8 mouse cellular contexts compared by ENCODE assay signal in the genomic region with DNA sequence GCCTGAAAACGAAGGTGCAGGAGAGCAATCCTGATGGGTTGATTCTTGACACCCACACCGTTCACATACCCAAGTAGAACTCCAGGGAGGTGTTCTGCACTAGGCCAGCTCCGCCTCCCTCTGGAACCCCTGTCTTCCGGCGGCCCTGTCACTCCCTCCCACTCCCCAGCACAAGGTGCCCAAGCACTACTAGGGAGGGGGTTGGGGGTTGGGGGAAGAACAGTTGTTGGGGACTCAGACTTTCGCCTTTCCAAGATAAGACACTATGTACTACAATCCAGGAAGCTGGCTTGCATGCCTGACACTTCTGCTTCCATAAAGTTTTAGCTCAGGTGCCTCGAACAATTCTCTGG. TPM values are rescaled to one million over a fixed set of nuclear protein-coding genes. Genes with fewer than 3 reads are reported as not detected.
DNase-seq lines count a peak whose midpoint lies in the region; ATAC-seq and TF ChIP-seq lines count a peak whose summit lies in the region.

No protein-coding gene starts in this region.

- no peaks in the 10 kb centered on the region for H3K36me3 ChIP-seq in liver, adult 2 months (ENCODE audit: control insufficient read depth, insufficient read depth, low read length)
- peaks cover 4% of the 10 kb centered on the region; the same call in 1 of the 2 replicates for H3K36me3 ChIP-seq in embryonic facial prominence, embryonic 13.5 days
- H3K36me3 ChIP-seq in intestine, embryonic 14.5 days (ENCODE audit: control insufficient read depth, insufficient read depth, low read length), result peaks cover 7% of the 10 kb centered on the region; the same call in 1 of the 2 replicates
- no peaks in the 10 kb centered on the region for H3K36me3 ChIP-seq in myocyte (ENCODE audit: control insufficient read depth, insufficient read depth)

- no peaks in the 10 kb centered on the region for H3K9me3 ChIP-seq in embryonic facial prominence, embryonic 13.5 days
- no peaks in the 10 kb centered on the region for H3K9me3 ChIP-seq in intestine, embryonic 14.5 days (ENCODE audit: control insufficient read depth, low read length)

- TF ChIP-seq POLR2A in liver, adult 2 months (IDR thresholded peaks at IDR 0.05; ENCODE audit: extremely low read depth, insufficient read depth, low read length), result 0 out of 2 replicates have a peak, but pooled peaks have one; percentile 0
- TF ChIP-seq POLR2A in myocyte (IDR thresholded peaks at IDR 0.05; ENCODE audit: insufficient read length, low read depth), result no peak

- peak overlapping the region; percentile 52 for H3K4me3 ChIP-seq in liver, adult 2 months (ENCODE audit: insufficient read depth, low read depth, low read length)
- H3K4me3 ChIP-seq in embryonic facial prominence, embryonic 13.5 days, result peak overlapping the region; percentile 81
- peak overlapping the region; percentile 54 for H3K4me3 ChIP-seq in intestine, embryonic 14.5 days (ENCODE audit: low read depth, low read length)
- H3K4me3 ChIP-seq in myocyte, result peak overlapping the region; percentile 55

- ATAC-seq in embryonic facial prominence, embryonic 13.5 days (ENCODE audit: insufficient number of reproducible peaks, insufficient read depth, low FRiP score, low TSS enrichment, low read depth), result no peak
- peak; percentile 72 for ATAC-seq in intestine, embryonic 14.5 days (replicated peaks; ENCODE audit: low FRiP score, low TSS enrichment, low read depth)
- ATAC-seq in erythroid progenitor cell, adult 5-6 weeks (replicated peaks; ENCODE audit: low FRiP score, poor library complexity, severe bottlenecking), result no peak; the same call in 1 of the 2 replicates

- peaks cover 24% of the 10 kb centered on the region for H3K79me2 ChIP-seq in liver, adult 2 months (ENCODE audit: control insufficient read depth, insufficient read depth, low read length)
- peaks cover 87% of the 10 kb centered on the region for H3K79me2 ChIP-seq in myocyte (ENCODE audit: control insufficient read depth, insufficient read depth)

- 8% methylated on average over 7 of the region's 7 CpGs for WGBS in liver, adult 2 months
- 18% methylated on average over 7 of the region's 7 CpGs for WGBS in embryonic facial prominence, embryonic 13.5 days
- 10% methylated on average over 7 of the region's 7 CpGs for WGBS in intestine, embryonic 14.5 days

- H3K27ac ChIP-seq in liver, adult 2 months (replicated peaks; ENCODE audit: insufficient read depth, low read depth, low read length), result peak overlapping the region; percentile 36
- peak overlapping the region; percentile 75 for H3K27ac ChIP-seq in embryonic facial prominence, embryonic 13.5 days
- peak overlapping the region; percentile 6; the same call in 1 of the 2 replicates for H3K27ac ChIP-seq in intestine, embryonic 14.5 days (ENCODE audit: low read depth)

- no peaks in the 10 kb centered on the region for H3K27me3 ChIP-seq in liver, adult 2 months (ENCODE audit: control insufficient read depth, insufficient read depth, low read length)
- no peaks in the 10 kb centered on the region for H3K27me3 ChIP-seq in embryonic facial prominence, embryonic 13.5 days
- no peaks in the 10 kb centered on the region for H3K27me3 ChIP-seq in intestine, embryonic 14.5 days (replicated peaks; ENCODE audit: control insufficient read depth, insufficient read depth, low read length)
- H3K27me3 ChIP-seq in myocyte (ENCODE audit: control insufficient read depth, insufficient read depth, insufficient read length), result no peaks in the 10 kb centered on the region

- peak overlapping the region; percentile 35 for H3ac ChIP-seq in myocyte (ENCODE audit: control insufficient read depth, insufficient read length)

- H3K4me2 ChIP-seq in embryonic facial prominence, embryonic 13.5 days, result peak overlapping the region; percentile 77
- H3K4me2 ChIP-seq in intestine, embryonic 14.5 days (ENCODE audit: low read length), result peak overlapping the region; percentile 49
- peak overlapping the region; percentile 68 for H3K4me2 ChIP-seq in myocyte (ENCODE audit: low read depth)

- H3K9ac ChIP-seq in liver, adult 2 months (ENCODE audit: low read depth, low read length), result peak overlapping the region; percentile 69
- peak overlapping the region; percentile 88 for H3K9ac ChIP-seq in embryonic facial prominence, embryonic 13.5 days
- H3K9ac ChIP-seq in intestine, embryonic 14.5 days (ENCODE audit: low read length), result peak overlapping the region; percentile 31

- DNase-seq in liver, adult 2 months (ENCODE audit: extremely low read depth, low read depth, low spot score), result no peak
- DNase-seq in liver, result no peak
- no peak for DNase-seq in intestine, embryonic 14.5 days (ENCODE audit: low spot score)
- no peak for DNase-seq in adrenal gland, postnatal 25 days
- no peak for DNase-seq in yolk sac, embryonic 10.5 days (ENCODE audit: low spot score)

- no peak for TF ChIP-seq CTCF in liver, adult 2 months (IDR thresholded peaks at IDR 0.05; ENCODE audit: low read depth, low read length)

- H3K4me1 ChIP-seq in liver, adult 2 months (ENCODE audit: control insufficient read depth, insufficient read depth, low read length), result peaks cover 5% of the 10 kb centered on the region; the same call in 1 of the 2 replicates
- peaks cover 13% of the 10 kb centered on the region for H3K4me1 ChIP-seq in embryonic facial prominence, embryonic 13.5 days
- 0 out of 2 replicates have a peak, but pooled peaks cover 3% of the 10 kb centered on the region for H3K4me1 ChIP-seq in intestine, embryonic 14.5 days (replicated peaks; ENCODE audit: control insufficient read depth, insufficient read depth, low read length)

TF ChIP-seq in myocyte, 11 proteins besides CTCF, POLR2A, EP300 and RAD21:
- TF ChIP-seq SRF (IDR thresholded peaks at IDR 0.05; ENCODE audit: control insufficient read depth, insufficient read length, low read depth) (no peak), REST (IDR thresholded peaks at IDR 0.05; ENCODE audit: insufficient read depth, insufficient read length) (no peak), TCF3 (IDR thresholded peaks at IDR 0.05; ENCODE audit: insufficient read length, low read depth) (no peak), MYOD1 (IDR thresholded peaks at IDR 0.05; ENCODE audit: control insufficient read depth in 1 of 3, insufficient read length in 2 of 3, low read depth in 2 of 3) (no peak), MYOG (IDR thresholded peaks at IDR 0.05; ENCODE audit: control insufficient read depth in 1 of 3, insufficient read depth in 1 of 3, insufficient read length in 2 of 3, low read depth in 2 of 3) (no peak), POLR2AphosphoS2 (IDR thresholded peaks at IDR 0.05; ENCODE audit: insufficient read length, low read depth) (no peak), TCF12 (IDR thresholded peaks at IDR 0.05; ENCODE audit: insufficient read depth, poor library complexity, severe bottlenecking) (no peak), MAX (IDR thresholded peaks at IDR 0.05; ENCODE audit: low read depth) (no peak), E2F4 (IDR thresholded peaks at IDR 0.05; ENCODE audit: insufficient read depth) (no peak), CEBPB (IDR thresholded peaks at IDR 0.05; ENCODE audit: insufficient read depth, poor library complexity, severe bottlenecking) (no peak), USF1 (IDR thresholded peaks at IDR 0.05; ENCODE audit: low read depth) (no peak)

RNA-seq across cellular contexts. Expression of a gene that starts 12.9 kb away (rescaled TPM):
- total RNA-seq in liver, adult 2 months (2014; rRNA removed), result 20.4 and 22.7 TPM in 2 replicates
- 9.6 and 13.7 TPM in 2 replicates for polyA plus RNA-seq in liver, adult 2 months (2012; rRNA removed)
- polyA plus RNA-seq in embryonic facial prominence, embryonic 13.5 days (2015; fragmentation: Nextera tagmentation; extraction: Ambion mirVana), result 47.4 and 49.9 TPM in 2 replicates
- polyA plus RNA-seq in intestine, embryonic 14.5 days (2014; fragmentation: Nextera tagmentation; extraction: Ambion mirVana), result 47.4 and 50.6 TPM in 2 replicates
- polyA plus RNA-seq in myocyte (2012; fragmentation: generic; extraction: Trizol), result 19.6 TPM
- total RNA-seq in adrenal gland, postnatal 25 days (2021), result 104 and 109 TPM in 2 replicates
- total RNA-seq in erythroid progenitor cell, adult 5-6 weeks (2015; ENCODE audit: low replicate concordance), result 53.0 and 95.2 TPM in 2 replicates
- 69.4 and 84.6 TPM in 2 replicates for total RNA-seq in erythroid progenitor cell, adult 5-6 weeks (2017; ENCODE audit: low replicate concordance)

RNA-seq across cellular contexts. Expression of a gene that starts 34.3 kb away (rescaled TPM):
- 13.0 and 14.6 TPM in 2 replicates for total RNA-seq in liver, adult 2 months (2014; rRNA removed)
- polyA plus RNA-seq in liver, adult 2 months (2012; rRNA removed), result 20.1 and 21.1 TPM in 2 replicates
- polyA plus RNA-seq in embryonic facial prominence, embryonic 13.5 days (2015; fragmentation: Nextera tagmentation; extraction: Ambion mirVana), result 41.9 TPM in 2 replicates
- 34.3 and 44.9 TPM in 2 replicates for polyA plus RNA-seq in intestine, embryonic 14.5 days (2014; fragmentation: Nextera tagmentation; extraction: Ambion mirVana)
- polyA plus RNA-seq in myocyte (2012; fragmentation: generic; extraction: Trizol), result 26.8 TPM
- total RNA-seq in adrenal gland, postnatal 25 days (2021), result 39.7 and 51.3 TPM in 2 replicates
- 14.7 and 27.0 TPM in 2 replicates for total RNA-seq in erythroid progenitor cell, adult 5-6 weeks (2015; ENCODE audit: low replicate concordance)
- 20.1 and 20.3 TPM in 2 replicates for total RNA-seq in erythroid progenitor cell, adult 5-6 weeks (2017; ENCODE audit: low replicate concordance)

RNA-seq across cellular contexts. Expression of a gene that starts 34.7 kb away (rescaled TPM):
- 1.3 and 1.7 TPM in 2 replicates for total RNA-seq in liver, adult 2 months (2014; rRNA removed)
- 1.7 and 2.3 TPM in 2 replicates for polyA plus RNA-seq in liver, adult 2 months (2012; rRNA removed)
- 24.0 and 27.9 TPM in 2 replicates for polyA plus RNA-seq in embryonic facial prominence, embryonic 13.5 days (2015; fragmentation: Nextera tagmentation; extraction: Ambion mirVana)
- 21.0 and 22.1 TPM in 2 replicates for polyA plus RNA-seq in intestine, embryonic 14.5 days (2014; fragmentation: Nextera tagmentation; extraction: Ambion mirVana)
- polyA plus RNA-seq in myocyte (2012; fragmentation: generic; extraction: Trizol), result 4.9 TPM
- total RNA-seq in adrenal gland, postnatal 25 days (2021), result 35.7 and 37.8 TPM in 2 replicates
- 5.4 and 6.3 TPM in 2 replicates for total RNA-seq in erythroid progenitor cell, adult 5-6 weeks (2015; ENCODE audit: low replicate concordance)
- 2.7 and 9.2 TPM in 2 replicates for total RNA-seq in erythroid progenitor cell, adult 5-6 weeks (2017; ENCODE audit: low replicate concordance)

RNA-seq across cellular contexts. Expression of a gene that starts 47.5 kb away (rescaled TPM):
- 13.6 and 16.0 TPM in 2 replicates for total RNA-seq in liver, adult 2 months (2014; rRNA removed)
- polyA plus RNA-seq in liver, adult 2 months (2012; rRNA removed), result 3.9 and 5.3 TPM in 2 replicates
- 74.6 TPM in 2 replicates for polyA plus RNA-seq in embryonic facial prominence, embryonic 13.5 days (2015; fragmentation: Nextera tagmentation; extraction: Ambion mirVana)
- polyA plus RNA-seq in intestine, embryonic 14.5 days (2014; fragmentation: Nextera tagmentation; extraction: Ambion mirVana), result 68.9 and 73.5 TPM in 2 replicates
- 11.7 TPM for polyA plus RNA-seq in myocyte (2012; fragmentation: generic; extraction: Trizol)
- total RNA-seq in adrenal gland, postnatal 25 days (2021), result 60.0 and 61.3 TPM in 2 replicates
- 84.0 and 91.8 TPM in 2 replicates for total RNA-seq in erythroid progenitor cell, adult 5-6 weeks (2015; ENCODE audit: low replicate concordance)
- 174 and 231 TPM in 2 replicates for total RNA-seq in erythroid progenitor cell, adult 5-6 weeks (2017; ENCODE audit: low replicate concordance)

Comparison
In these comparisons a context has a peak if more than half of its experiments do, and no peak if none do; other contexts are left out.
1. H3K27ac ChIP-seq: peak in every context shown above with its lines; median percentile 75 in embryonic facial prominence, embryonic 13.5 days; 36 in liver, adult 2 months; 6 in intestine, embryonic 14.5 days.
2. H3K9ac ChIP-seq: peak in every context shown above with its lines; median percentile 88 in embryonic facial prominence, embryonic 13.5 days; 69 in liver, adult 2 months; 31 in intestine, embryonic 14.5 days.